Mouse (Mus musculus): ENCODE measurements around the gene Mlx.
A peak's percentile ranks its signal among the peaks of the same experiment; 100 is the strongest.

Mlx gene

GRCm38 (mm10) chr11:101066549-101067412 is 20.3 kb upstream of the Mlx start:
- DNase-seq, result peak; percentile 86

GRCm38 (mm10) chr11:101069391-101070188 is 17.5 kb upstream of the Mlx start, which contains the start of gene Naglu:
Gene Naglu, plus strand, starts transcription at chr11:101070012.
- DNase-seq, result peak; percentile 95

GRCm38 (mm10) chr11:101070189-101070527 is 16.9 kb upstream of the Mlx start:
- no peak for DNase-seq

- DNase-seq, result no peak
Measured at GRCm38 (mm10) chr11:101070987-101071386, 16.1 kb upstream of the Mlx start.

GRCm38 (mm10) chr11:101071810-101072428 is 15.2 kb upstream of the Mlx start:
- no peak for DNase-seq

DNA sequence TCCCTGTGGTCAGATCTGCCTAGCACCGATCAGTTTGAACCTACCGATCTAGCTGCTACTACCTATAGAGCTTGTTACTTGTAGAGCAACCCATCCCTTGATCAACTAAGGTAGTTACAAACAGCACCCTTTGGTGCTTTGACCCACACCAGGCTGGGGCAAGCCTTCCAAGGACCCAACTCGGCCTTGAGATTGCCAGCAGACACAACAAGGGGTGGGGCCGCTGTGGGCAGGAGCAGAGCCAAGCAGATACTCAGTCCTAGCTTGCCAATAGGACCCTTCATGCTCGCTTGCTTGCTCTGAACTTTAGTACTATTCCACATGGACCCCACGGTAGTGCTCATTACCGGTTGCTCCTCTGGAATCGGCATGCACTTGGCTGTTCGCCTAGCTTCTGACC is 9.0 kb upstream of the Mlx start, which contains the start of gene Hsd17b1:
Gene Hsd17b1, plus strand, starts transcription at position 291 of the 400 bp plus-strand sequence.
- DNase-seq, result no peak

GRCm38 (mm10) chr11:101079746-101080145 is 7.3 kb upstream of the Mlx start:
- no peak for DNase-seq

GRCm38 (mm10) chr11:101080421-101080820 is 6.7 kb upstream of the Mlx start:
- no peak for DNase-seq

DNA sequence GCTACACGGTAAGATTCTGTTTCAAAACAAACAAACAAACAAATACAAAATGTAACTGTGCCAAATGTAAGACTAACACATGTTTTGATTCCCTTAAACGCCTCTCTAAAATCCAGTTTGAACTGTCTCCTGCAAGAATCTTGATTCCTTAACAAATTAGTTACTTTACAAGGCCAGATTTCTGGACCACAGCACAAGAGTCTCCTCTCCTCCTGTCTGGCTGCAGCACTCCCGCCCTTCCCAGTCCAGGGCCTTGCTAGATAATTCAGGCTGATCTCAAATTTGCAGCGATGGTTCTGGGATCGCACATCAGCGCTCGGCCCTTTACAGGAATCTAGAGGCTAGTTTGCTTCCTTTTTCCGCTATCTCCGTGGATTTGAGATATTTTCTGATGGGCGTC is 5.4 kb upstream of the Mlx start:
- DNase-seq, result no peak

DNA sequence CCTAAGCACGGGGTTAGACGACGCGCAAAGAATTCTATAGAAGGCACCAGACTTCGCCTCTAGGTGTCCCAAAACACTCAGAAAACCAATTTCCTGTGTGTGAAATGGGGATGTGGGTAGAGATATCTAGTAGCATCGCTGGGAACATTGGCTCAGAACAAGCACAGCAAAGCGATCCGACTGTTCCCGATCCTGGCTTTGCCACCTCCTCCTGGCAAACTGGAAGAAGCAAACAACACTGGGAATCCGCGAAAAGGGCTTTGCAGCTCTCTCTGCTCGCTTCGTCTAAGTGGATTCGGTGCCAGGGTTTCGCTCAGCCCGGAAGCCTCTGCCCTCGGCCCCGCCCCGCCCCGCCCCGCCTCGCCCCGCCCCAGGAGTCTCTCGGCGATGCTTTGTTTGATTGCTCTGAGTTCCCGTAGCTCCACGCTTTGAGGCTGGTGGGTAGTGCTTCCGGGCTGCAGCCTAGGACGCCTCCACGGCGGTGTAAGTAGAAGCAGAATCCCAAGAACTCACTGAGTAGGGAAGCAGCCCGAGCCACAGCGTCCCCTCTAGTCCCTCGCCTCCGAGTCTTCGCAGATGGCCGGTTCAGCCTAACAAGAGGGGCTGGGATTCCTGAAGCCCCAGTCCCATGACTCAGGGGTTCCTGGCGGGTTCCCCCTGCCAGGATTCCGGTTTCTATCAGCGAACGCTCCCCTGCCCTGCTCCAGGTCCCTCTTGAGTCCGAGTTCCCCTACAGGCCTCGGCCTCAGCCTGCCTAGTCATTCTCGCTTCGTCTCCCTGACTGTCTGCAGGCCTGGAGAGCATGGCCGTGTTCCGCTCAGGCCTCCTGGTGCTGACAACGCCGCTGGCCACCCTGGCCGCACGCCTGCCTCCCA is 4.6 kb upstream of the Mlx start, which contains the start of gene Coasy:
Gene Coasy, plus strand, starts transcription at position 358 of the 875 bp plus-strand sequence.
- DNase-seq, result peak; percentile 82

GRCm38 (mm10) chr11:101083083-101083697 is 3.9 kb upstream of the Mlx start:
- no peak for DNase-seq

DNA sequence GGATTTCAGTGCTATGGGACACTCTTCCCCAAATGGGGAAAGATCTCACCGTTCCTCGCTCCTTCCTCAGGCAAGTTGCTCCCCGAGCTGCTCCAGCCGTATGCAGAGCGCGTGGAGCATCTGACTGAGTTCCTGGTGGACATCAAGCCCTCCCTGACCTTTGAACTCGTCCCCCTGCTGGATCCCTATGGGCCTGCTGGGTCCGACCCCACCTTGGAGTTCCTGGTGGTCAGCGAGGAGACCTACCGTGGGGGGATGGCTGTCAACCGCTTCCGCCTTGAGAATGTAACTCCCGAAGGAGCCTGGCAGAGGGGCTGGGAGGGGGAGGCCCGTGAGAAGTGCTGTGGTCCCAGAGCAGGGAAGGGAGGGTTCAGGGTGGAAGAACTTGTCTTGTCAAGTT is 2.8 kb upstream of the Mlx start:
- DNase-seq, result no peak

- no peak for DNase-seq
Measured at GRCm38 (mm10) chr11:101084811-101085210, 2.3 kb upstream of the Mlx start.

DNA sequence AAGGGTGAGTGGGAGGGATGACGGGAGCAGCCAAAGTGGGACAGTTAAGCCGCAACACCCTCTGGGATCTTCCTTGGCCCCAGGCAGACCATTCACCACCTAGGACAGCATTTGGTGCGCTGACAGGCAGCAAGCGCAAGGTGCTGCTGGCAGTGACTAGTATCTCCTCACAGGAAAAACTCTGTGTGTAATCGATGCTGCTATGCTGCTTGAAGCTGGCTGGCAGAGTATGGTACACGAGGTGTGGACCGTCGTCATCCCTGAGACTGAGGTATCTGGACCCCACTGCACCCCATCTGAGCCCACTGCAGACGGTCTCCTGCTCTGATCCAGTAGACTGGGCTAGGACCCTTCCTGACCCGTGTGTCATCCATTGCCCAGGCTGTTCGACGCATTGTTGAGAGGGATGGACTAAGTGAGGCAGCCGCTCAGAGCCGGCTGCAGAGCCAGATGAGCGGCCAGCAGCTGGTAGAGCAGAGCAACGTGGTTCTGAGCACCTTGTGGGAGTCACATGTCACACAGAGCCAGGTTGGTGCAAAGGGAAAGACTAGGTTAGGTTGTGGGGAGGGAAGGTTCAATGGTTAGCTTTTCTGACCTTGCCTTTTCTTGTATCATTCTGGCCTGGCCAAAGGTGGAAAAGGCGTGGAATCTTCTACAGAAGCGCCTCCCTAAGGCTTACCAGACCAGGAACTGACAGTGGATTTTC is 1.3 kb upstream of the Mlx start:
- no peak for DNase-seq

DNA sequence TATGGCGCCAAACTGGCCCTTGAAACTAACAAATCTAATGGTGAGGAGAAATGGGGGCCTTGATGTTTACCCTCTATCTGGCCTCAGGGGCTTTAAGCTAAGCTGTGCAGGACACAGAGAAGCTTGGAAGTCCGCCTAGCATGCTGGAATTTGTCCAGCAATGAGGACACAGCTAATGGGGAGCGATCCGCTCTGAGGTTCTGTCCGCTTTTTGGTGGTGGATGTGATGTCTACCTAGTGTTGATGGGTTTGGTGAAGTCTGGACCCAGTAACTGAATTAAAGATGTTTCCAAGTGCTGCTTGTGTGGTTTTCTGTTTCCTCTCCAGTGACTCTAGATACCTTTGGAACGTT is 778 bp upstream of the Mlx start:
- no peak for DNase-seq

GRCm38 (mm10) chr11:101087682-101088055 is 592 bp downstream of the Mlx start:
- no peak for DNase-seq

- DNase-seq, result no peak
Measured at GRCm38 (mm10) chr11:101089931-101090330, 2.9 kb downstream of the Mlx start.

DNA sequence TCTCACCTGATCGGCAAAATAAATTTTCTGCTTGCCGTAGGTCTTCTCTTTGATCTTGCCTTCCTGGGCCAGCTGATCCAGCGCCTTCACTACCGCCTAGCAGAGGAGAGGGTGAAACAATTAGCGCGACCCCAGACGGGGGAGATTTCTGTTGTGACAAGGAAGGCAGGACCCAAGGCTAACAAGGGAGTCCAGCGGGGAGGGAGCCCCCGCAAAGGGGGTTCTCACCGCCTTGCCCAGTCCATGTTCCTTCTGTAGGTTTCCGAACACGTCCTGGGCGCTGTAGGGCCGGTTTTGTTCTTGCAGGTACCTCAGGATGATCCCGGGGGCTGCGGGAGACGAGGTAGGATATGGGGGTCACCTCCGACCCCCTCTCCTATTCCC is 7.8 kb downstream of the Mlx start:
- DNase-seq, result no peak

DNA sequence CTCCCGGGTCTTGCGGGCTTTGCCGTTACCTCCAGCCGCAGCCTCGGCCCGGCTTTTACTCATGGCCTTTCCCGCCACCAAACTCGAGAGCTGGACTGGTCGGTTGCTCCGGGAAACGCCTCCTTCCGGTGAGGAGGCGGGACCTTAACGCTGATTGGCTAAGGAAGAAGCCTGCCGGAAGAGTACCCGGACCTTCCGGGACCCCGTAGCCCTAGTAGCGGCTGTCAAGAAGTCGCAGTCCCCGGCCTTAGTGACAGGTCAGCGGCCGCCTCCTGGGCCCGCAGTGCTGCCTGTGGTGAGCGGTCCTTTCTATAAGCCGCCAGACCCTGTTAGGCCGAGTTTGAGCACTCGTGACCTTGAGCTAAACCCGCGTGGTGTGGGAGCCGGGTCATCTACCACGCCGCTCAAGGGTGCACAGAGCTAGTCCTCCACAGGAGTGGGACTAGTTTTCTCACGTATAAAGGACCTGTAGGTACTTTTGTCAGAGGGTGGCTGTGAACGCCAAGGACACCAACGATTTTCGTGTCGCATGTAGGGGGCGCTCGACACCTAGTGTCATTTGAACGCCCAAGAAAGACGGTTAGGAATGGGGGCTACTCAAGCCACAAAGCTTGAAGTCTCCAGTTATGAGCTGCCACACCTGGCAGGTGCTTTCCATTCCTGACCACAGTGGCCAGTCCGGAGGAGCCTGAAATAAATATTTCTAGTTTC is 8.4 kb downstream of the Mlx start, which contains the start of gene Psmc3ip:
Gene Psmc3ip, minus strand, starts transcription at position 123 of the 711 bp plus-strand sequence.
- DNase-seq, result peak; percentile 92

- no peak for DNase-seq
Measured at GRCm38 (mm10) chr11:101098231-101098630, 11.2 kb downstream of the Mlx start.

- no peak for DNase-seq
Measured at GRCm38 (mm10) chr11:101103011-101103410, 15.9 kb downstream of the Mlx start.
